Mouse (Mus musculus): ENCODE results near the gene 2900026A02Rik.

DNA sequence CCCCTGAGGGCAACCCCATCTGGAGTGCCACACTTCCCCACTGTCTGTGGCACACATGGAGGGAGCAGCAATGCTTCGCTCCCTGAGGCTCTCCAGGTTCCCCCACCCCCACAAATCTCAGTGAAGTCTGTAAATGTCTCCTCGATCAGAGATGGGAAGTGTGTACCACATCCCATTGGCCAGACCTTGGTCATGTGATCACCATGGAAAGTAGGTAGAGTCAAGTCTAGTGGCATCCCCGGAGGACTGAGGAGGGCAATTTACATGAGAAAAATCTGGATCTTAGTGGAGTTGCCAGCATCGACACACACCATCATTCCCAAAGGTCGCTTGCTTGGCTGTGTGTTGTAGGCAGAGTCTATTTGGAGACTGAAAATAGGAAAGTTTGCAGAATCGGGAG is 182.4 kb downstream of the 2900026A02Rik start:
- TF ChIP-seq CTCF (IDR thresholded peaks at IDR 0.05 in 2 of 3, conservative IDR thresholded peaks at IDR 0.05 in 1 of 3; ENCODE audit: control insufficient read depth in 1 of 3, insufficient read depth in 1 of 3, low read depth in 2 of 3, low read length in 3 of 3, poor library complexity in 1 of 3, severe bottlenecking in 1 of 3) (no peak), EP300 (IDR thresholded peaks at IDR 0.05; ENCODE audit: low read depth in 1 of 2, low read length in 2 of 2) (no peak), POLR2A (IDR thresholded peaks at IDR 0.05; ENCODE audit: control insufficient read depth in 1 of 2, insufficient read depth in 1 of 2, low read depth in 1 of 2, low read length in 2 of 2, poor library complexity in 1 of 2) (no peak), POLR2AphosphoS5 (IDR thresholded peaks at IDR 0.05; ENCODE audit: borderline replicate concordance, low read depth, low read length) (no peak), TBP (IDR thresholded peaks at IDR 0.05; ENCODE audit: low read depth, low read length) (no peak), TAL1 (IDR thresholded peaks at IDR 0.05; ENCODE audit: low read length) (no peak), POLR2AphosphoS2 (IDR thresholded peaks at IDR 0.05; ENCODE audit: low read length) (no peak), SIN3A (IDR thresholded peaks at IDR 0.05; ENCODE audit: low read length) (no peak), ZNF384 (IDR thresholded peaks at IDR 0.05; ENCODE audit: low read depth, low read length) (no peak), HCFC1 (IDR thresholded peaks at IDR 0.05; ENCODE audit: low read depth, low read length) (no peak), MAX (IDR thresholded peaks at IDR 0.05; ENCODE audit: low read length) (no peak)
